Mouse (Mus musculus): Measurements from ENCODE around the gene Vstm5. TPM values are rescaled to one million over a fixed set of nuclear protein-coding genes. Genes with fewer than 3 reads are reported as not detected.
"Not testable (repeated sequence)": the region's sequence is repeated elsewhere in the genome, so short reads cannot be mapped to it uniquely, and the experiment has no call there.

Gene Vstm5
- polyA plus RNA-seq, 1 experiment from 2014 or later: 2.5 TPM

- 75% methylated on average over 6 of the region's 6 CpGs for WGBS
- H3K36me3 ChIP-seq (ENCODE audit: control insufficient read depth, insufficient read depth, low read length); H3K4me2 ChIP-seq (ENCODE audit: low read length); H3K27ac ChIP-seq (replicated peaks in 1 of 2; ENCODE audit: control insufficient read depth in 1 of 2, insufficient read depth in 1 of 2, low read depth in 2 of 2, low read length in 2 of 2); H3K27me3 ChIP-seq (ENCODE audit: control insufficient read depth, insufficient read depth, low read length); ATAC-seq (ENCODE audit: insufficient number of reproducible peaks, insufficient read depth, low FRiP score, low read depth); H3K9me3 ChIP-seq (ENCODE audit: control insufficient read depth, low read length); H3K4me3 ChIP-seq (ENCODE audit: control insufficient read depth in 1 of 2, insufficient read depth in 1 of 2, low read depth in 1 of 2, low read length in 2 of 2); H3K9ac ChIP-seq (ENCODE audit: low read length); H3K4me1 ChIP-seq (ENCODE audit: control insufficient read depth in 2 of 2, insufficient read depth in 2 of 2, low read length in 2 of 2): not testable (repeated sequence)
These were observed 63.2 kb downstream of the Vstm5 start for GRCm38 (mm10) chr9:15302006-15302405.

DNA sequence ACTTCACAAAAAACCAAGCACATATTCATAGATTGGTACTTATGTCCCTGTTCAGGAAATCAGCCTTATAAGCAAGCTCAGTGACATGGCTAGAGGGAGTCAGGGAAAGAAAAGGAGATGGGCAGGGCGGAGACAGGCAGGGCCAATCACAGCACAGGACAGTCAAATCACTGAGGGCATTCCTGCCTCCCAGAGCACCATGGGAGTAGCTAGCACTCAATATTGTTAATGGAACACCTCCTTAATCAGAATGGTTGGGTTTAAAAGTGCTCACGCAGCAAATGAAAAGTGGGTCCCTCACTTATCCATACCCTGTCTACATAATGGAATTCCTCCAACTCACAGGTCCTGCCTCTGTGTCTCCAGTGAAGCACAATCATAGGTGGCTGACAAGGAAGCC, 64.0 kb downstream of the Vstm5 start:
- no peaks in the 10 kb centered on the region for H3K27me3 ChIP-seq (ENCODE audit: control insufficient read depth, insufficient read depth, low read length)
- H3K36me3 ChIP-seq (ENCODE audit: control insufficient read depth, insufficient read depth, low read length): peaks cover 5% of the 10 kb centered on the region
- H3K27ac ChIP-seq (replicated peaks in 1 of 2; ENCODE audit: control insufficient read depth in 1 of 2, insufficient read depth in 1 of 2, low read depth in 2 of 2, low read length in 2 of 2): no peak overlapping the region
- peaks cover 2 to 10% of the 10 kb centered on the region in 2 experiments; a peak in 3 of 4 replicates for H3K4me1 ChIP-seq (ENCODE audit: control insufficient read depth in 2 of 2, insufficient read depth in 2 of 2, low read length in 2 of 2)
- H3K4me2 ChIP-seq (ENCODE audit: low read length): no peak overlapping the region
- no peak overlapping the region for H3K4me3 ChIP-seq (ENCODE audit: control insufficient read depth in 1 of 2, insufficient read depth in 1 of 2, low read depth in 1 of 2, low read length in 2 of 2)
- no peaks in the 10 kb centered on the region for H3K9me3 ChIP-seq (ENCODE audit: control insufficient read depth, low read length)
- no peak overlapping the region for H3K9ac ChIP-seq (ENCODE audit: low read length)
- no peak for ATAC-seq (ENCODE audit: insufficient number of reproducible peaks, insufficient read depth, low FRiP score, low read depth)
- WGBS: 69% methylated on average over 2 of the region's 2 CpGs

- H3K9me3 ChIP-seq (ENCODE audit: control insufficient read depth, low read length): no peaks in the 10 kb centered on the region
- H3K4me3 ChIP-seq (ENCODE audit: control insufficient read depth in 1 of 2, insufficient read depth in 1 of 2, low read depth in 1 of 2, low read length in 2 of 2): peak within 1 kb of the TSS; percentile 84 to 92
- peak within 1 kb of the TSS; percentile 98 for H3K9ac ChIP-seq (ENCODE audit: low read length)
- H3K36me3 ChIP-seq (ENCODE audit: control insufficient read depth, insufficient read depth, low read length): peaks cover 31% of the 10 kb centered on the region
- peak within 1 kb of the TSS; percentile 83 for H3K4me2 ChIP-seq (ENCODE audit: low read length)
- H3K27me3 ChIP-seq (ENCODE audit: control insufficient read depth, insufficient read depth, low read length): no peaks in the 10 kb centered on the region
- peak; percentile 96 for ATAC-seq (ENCODE audit: insufficient number of reproducible peaks, insufficient read depth, low FRiP score, low read depth)
- peaks cover 2 to 17% of the 10 kb centered on the region in 2 experiments; a peak in 3 of 4 replicates for H3K4me1 ChIP-seq (ENCODE audit: control insufficient read depth in 2 of 2, insufficient read depth in 2 of 2, low read length in 2 of 2)
- WGBS: 12% methylated on average over 45 of the region's 45 CpGs
- H3K27ac ChIP-seq (replicated peaks in 1 of 2; ENCODE audit: control insufficient read depth in 1 of 2, insufficient read depth in 1 of 2, low read depth in 2 of 2, low read length in 2 of 2): peak within 1 kb of the TSS; percentile 90 to 93
These were observed 66.9 kb downstream of the Vstm5 start, which contains the start of gene Taf1d for GRCm38 (mm10) chr9:15305503-15306397. TSS of gene Taf1d (plus strand) at chr9:15306214.

DNA sequence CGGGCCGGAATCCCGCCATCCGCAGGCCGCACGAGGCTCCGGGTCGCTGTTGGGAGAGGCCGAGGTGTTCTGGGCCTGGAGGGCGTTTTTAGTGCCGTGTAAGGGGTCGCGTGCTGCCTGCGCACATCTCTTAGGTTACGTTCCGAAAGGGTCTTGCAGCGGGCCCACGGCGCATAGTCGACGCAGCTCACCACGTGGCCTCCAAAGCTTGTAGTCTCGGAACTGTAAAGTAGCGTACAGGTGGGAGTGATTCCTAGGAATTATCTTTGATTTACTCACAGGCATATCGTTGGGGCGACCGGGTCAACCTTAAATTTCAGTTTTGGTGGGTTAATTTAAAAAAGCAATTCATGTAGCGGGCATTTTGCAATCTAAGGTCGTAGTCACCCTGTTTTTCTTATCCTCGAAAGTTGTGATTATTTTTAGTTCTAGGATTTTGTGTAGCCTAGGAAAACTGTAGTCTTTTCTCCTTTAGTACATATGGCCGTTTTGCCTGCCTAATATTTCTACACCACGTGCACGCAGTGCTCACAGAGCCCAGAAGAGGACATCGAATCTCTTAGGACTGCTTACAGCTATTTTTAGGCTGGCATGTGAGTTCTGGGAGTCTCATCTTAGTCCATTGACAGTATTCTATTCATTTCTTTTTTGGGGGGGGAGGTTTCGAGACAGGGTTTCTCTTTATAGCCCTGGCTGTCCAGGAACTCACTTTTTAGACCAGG, 67.7 kb downstream of the Vstm5 start, which contains the start of gene 4931406C07Rik:
Gene 4931406C07Rik, minus strand, starts transcription at position 51 of the 722 bp plus-strand sequence.
- Histone ChIP-seq H3K4me2 (ENCODE audit: low read length) (peak within 1 kb of the TSS; percentile 83), H3K9ac (ENCODE audit: low read length) (peak within 1 kb of the TSS; percentile 98), H3K4me3 (ENCODE audit: control insufficient read depth in 1 of 2, insufficient read depth in 1 of 2, low read depth in 1 of 2, low read length in 2 of 2) (peak within 1 kb of the TSS; percentile 84 to 92), H3K27ac (replicated peaks in 1 of 2; ENCODE audit: control insufficient read depth in 1 of 2, insufficient read depth in 1 of 2, low read depth in 2 of 2, low read length in 2 of 2) (peak within 1 kb of the TSS; percentile 90 to 93), H3K27me3 (ENCODE audit: control insufficient read depth, insufficient read depth, low read length) (no peaks in the 10 kb centered on the region), H3K9me3 (ENCODE audit: control insufficient read depth, low read length) (no peaks in the 10 kb centered on the region), H3K4me1 (ENCODE audit: control insufficient read depth in 2 of 2, insufficient read depth in 2 of 2, low read length in 2 of 2) (peaks cover 0 to 17% of the 10 kb centered on the region in 2 experiments; a peak in 3 of 4 replicates), H3K36me3 (ENCODE audit: control insufficient read depth, insufficient read depth, low read length) (peaks cover 39% of the 10 kb centered on the region)
- ATAC-seq (ENCODE audit: insufficient number of reproducible peaks, insufficient read depth, low FRiP score, low read depth): peak; percentile 51
- under 1% methylated on average over 35 of the region's 35 CpGs for WGBS

- peak overlapping the region in 1 of 2 experiments; percentile 33; a peak in 1 of 4 replicates for H3K27ac ChIP-seq (replicated peaks in 1 of 2; ENCODE audit: control insufficient read depth in 1 of 2, insufficient read depth in 1 of 2, low read depth in 2 of 2, low read length in 2 of 2)
- peaks cover 46% of the 10 kb centered on the region for H3K36me3 ChIP-seq (ENCODE audit: control insufficient read depth, insufficient read depth, low read length)
- peaks cover 0 to 17% of the 10 kb centered on the region in 2 experiments; a peak in 2 of 4 replicates for H3K4me1 ChIP-seq (ENCODE audit: control insufficient read depth in 2 of 2, insufficient read depth in 2 of 2, low read length in 2 of 2)
- H3K4me3 ChIP-seq (ENCODE audit: control insufficient read depth in 1 of 2, insufficient read depth in 1 of 2, low read depth in 1 of 2, low read length in 2 of 2): peak overlapping the region; percentile 84 to 92
- H3K9ac ChIP-seq (ENCODE audit: low read length): peak overlapping the region; percentile 98
- no peaks in the 10 kb centered on the region for H3K9me3 ChIP-seq (ENCODE audit: control insufficient read depth, low read length)
- ATAC-seq (ENCODE audit: insufficient number of reproducible peaks, insufficient read depth, low FRiP score, low read depth): no peak
- peak overlapping the region; percentile 83 for H3K4me2 ChIP-seq (ENCODE audit: low read length)
- 11% methylated on average over 6 of the region's 6 CpGs for WGBS
- no peaks in the 10 kb centered on the region for H3K27me3 ChIP-seq (ENCODE audit: control insufficient read depth, insufficient read depth, low read length)
These were observed 68.4 kb downstream of the Vstm5 start for GRCm38 (mm10) chr9:15307257-15307656.

DNA sequence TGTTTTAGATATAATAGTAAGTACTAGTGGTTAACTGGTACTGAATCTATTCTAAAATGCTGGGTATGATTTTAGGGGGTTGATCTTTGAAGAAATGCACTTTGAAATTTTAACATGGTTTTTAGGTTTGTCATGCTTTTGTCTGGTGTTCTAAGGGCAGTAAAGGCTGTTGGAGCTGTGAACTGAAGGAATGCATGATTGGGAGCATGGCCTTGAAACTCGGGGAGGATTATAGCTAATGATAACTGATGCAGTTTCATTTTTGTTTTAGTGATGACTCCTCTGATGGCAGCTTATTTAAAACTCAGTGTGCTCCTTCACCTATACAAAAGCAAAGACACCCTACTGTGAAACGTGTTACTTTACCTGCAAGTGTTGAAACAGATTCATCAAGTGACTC, 69.4 kb downstream of the Vstm5 start:
- H3K9me3 ChIP-seq (ENCODE audit: control insufficient read depth, low read length): no peaks in the 10 kb centered on the region
- peaks cover 0 to 17% of the 10 kb centered on the region in 2 experiments; a peak in 2 of 4 replicates for H3K4me1 ChIP-seq (ENCODE audit: control insufficient read depth in 2 of 2, insufficient read depth in 2 of 2, low read length in 2 of 2)
- H3K9ac ChIP-seq (ENCODE audit: low read length): 0 out of 2 replicates have a peak overlapping the region, but pooled peaks have one; percentile 34
- peaks cover 56% of the 10 kb centered on the region for H3K36me3 ChIP-seq (ENCODE audit: control insufficient read depth, insufficient read depth, low read length)
- H3K27ac ChIP-seq (replicated peaks in 1 of 2; ENCODE audit: control insufficient read depth in 1 of 2, insufficient read depth in 1 of 2, low read depth in 2 of 2, low read length in 2 of 2): no peak overlapping the region
- peak overlapping the region; percentile 83 for H3K4me2 ChIP-seq (ENCODE audit: low read length)
- no peak overlapping the region for H3K4me3 ChIP-seq (ENCODE audit: control insufficient read depth in 1 of 2, insufficient read depth in 1 of 2, low read depth in 1 of 2, low read length in 2 of 2)
- WGBS: 53% methylated on average over 2 of the region's 2 CpGs
- ATAC-seq (ENCODE audit: insufficient number of reproducible peaks, insufficient read depth, low FRiP score, low read depth): no peak
- no peaks in the 10 kb centered on the region for H3K27me3 ChIP-seq (ENCODE audit: control insufficient read depth, insufficient read depth, low read length)

All from heart, embryonic 14.5 days (tissue).